Mouse (Mus musculus): ENCODE results near the gene Trp53bp2. TPM values are rescaled to one million over a fixed set of nuclear protein-coding genes. Genes with fewer than 3 reads are reported as not detected.

Gene Trp53bp2
- polyA plus RNA-seq, 1 experiment from 2014 or later: 34.1 TPM

Other genes starting within 250 kb of the Trp53bp2 start
- not detected in 2 replicates for gene Vmn1r1, start 244.7 kb upstream of the Trp53bp2 start, polyA plus RNA-seq (2016; fragmentation: Nextera tagmentation; extraction: Ambion mirVana)
- gene Degs1, start 126.4 kb upstream of the Trp53bp2 start, polyA plus RNA-seq (2016; fragmentation: Nextera tagmentation; extraction: Ambion mirVana): 67.3 TPM in 2 replicates
- 21.3 and 21.4 TPM in 2 replicates for gene Fbxo28, start 67.5 kb upstream of the Trp53bp2 start, polyA plus RNA-seq (2016; fragmentation: Nextera tagmentation; extraction: Ambion mirVana)
- 75.1 and 84.8 TPM in 2 replicates for gene Capn2, start 108.4 kb downstream of the Trp53bp2 start, polyA plus RNA-seq (2016; fragmentation: Nextera tagmentation; extraction: Ambion mirVana)
- not detected in 2 replicates for gene Capn8, start 155.8 kb downstream of the Trp53bp2 start, polyA plus RNA-seq (2016; fragmentation: Nextera tagmentation; extraction: Ambion mirVana)

All from embryonic facial prominence, embryonic 10.5 days (tissue).